In genomic region chr3:84041739-84042138, GRCm38 (mm10) we compare ENCODE assay signal across 20 mouse cellular contexts. TPM values are rescaled to one million over a fixed set of nuclear protein-coding genes. Genes with fewer than 3 reads are reported as not detected.
A peak's percentile ranks its signal among the peaks of the same experiment; 100 is the strongest.
DNase-seq lines count a peak whose midpoint lies in the region; ATAC-seq and TF ChIP-seq lines count a peak whose summit lies in the region.
"Had no signal": no experiment of that assay in that cellular context is flagged by ENCODE, and none has a peak within 500 bp of the region (broad histone marks: within the 10 kb centered on the region; RNA-seq: fewer than 3 reads in every experiment).

No protein-coding gene starts in this region.

- TF ChIP-seq EP300 in MEL (IDR thresholded peaks at IDR 0.05; ENCODE audit: low read depth in 1 of 2, low read length in 2 of 2) = peak; percentile 76 to 92; a peak in 3 of 4 replicates

- H3K4me1 ChIP-seq in MEL (ENCODE audit: control insufficient read depth in 1 of 2, insufficient read depth in 2 of 2, low read length in 2 of 2) = peaks cover 11 to 24% of the 10 kb centered on the region in 2 experiments
- peaks cover 29% of the 10 kb centered on the region for H3K4me1 ChIP-seq in liver, embryonic 11.5 days (replicated peaks; ENCODE audit: control insufficient read depth, insufficient read depth, low read length)
- peaks cover 12% of the 10 kb centered on the region for H3K4me1 ChIP-seq in thymus, adult 2 months (replicated peaks; ENCODE audit: control insufficient read depth, insufficient read depth, low read length)
- H3K4me1 ChIP-seq in hindbrain, postnatal 0 days (ENCODE audit: insufficient read depth, low read length) = peaks cover 11% of the 10 kb centered on the region

- TF ChIP-seq CTCF in MEL (IDR thresholded peaks at IDR 0.05 in 2 of 3, conservative IDR thresholded peaks at IDR 0.05 in 1 of 3; ENCODE audit: control insufficient read depth in 1 of 3, insufficient read depth in 1 of 3, low read depth in 2 of 3, low read length in 3 of 3, poor library complexity in 1 of 3, severe bottlenecking in 1 of 3) = no peak
- TF ChIP-seq CTCF in thymus, adult 2 months (IDR thresholded peaks at IDR 0.05; ENCODE audit: borderline replicate concordance, control insufficient read depth, extremely low read depth, insufficient read depth, low read length, poor library complexity) = no peak
- no peak for TF ChIP-seq CTCF in hindbrain, postnatal 0 days (IDR thresholded peaks at IDR 0.05; ENCODE audit: low read depth)

- H3K4me2 ChIP-seq in liver, embryonic 11.5 days = peak overlapping the region; percentile 22; the same call in 1 of the 2 replicates
- no peak overlapping the region for H3K4me2 ChIP-seq in hindbrain, postnatal 0 days (ENCODE audit: low read depth, low read length)
- H3K4me2 ChIP-seq: forebrain, embryonic 13.5 days; hindbrain, embryonic 13.5 days; kidney, embryonic 15.5 days; limb, embryonic 12.5 days had no signal

- peak; percentile 35 for ATAC-seq in liver, embryonic 11.5 days (replicated peaks; ENCODE audit: low FRiP score)
- ATAC-seq in megakaryocyte-erythroid progenitor cell, adult 5-6 weeks (replicated peaks; ENCODE audit: low FRiP score, low TSS enrichment, poor library complexity, severe bottlenecking) = peak; percentile 48
- no peak for ATAC-seq in hindbrain, postnatal 0 days
- ATAC-seq: activated CD4-positive, CD25-positive, alpha-beta regulatory T cell, adult 4 months; forebrain, embryonic 13.5 days; intestine, embryonic 15.5 days had no signal

- peak overlapping the region; percentile 67 for H3K27ac ChIP-seq in MEL (ENCODE audit: control insufficient read depth, low read depth, low read length)
- H3K27ac ChIP-seq in liver, embryonic 11.5 days (ENCODE audit: low read depth, low read length) = peak overlapping the region; percentile 73
- H3K27ac ChIP-seq in thymus, adult 2 months (ENCODE audit: control insufficient read depth, insufficient read depth, low read length) = no peak overlapping the region
- no peak overlapping the region for H3K27ac ChIP-seq in hindbrain, postnatal 0 days
- H3K27ac ChIP-seq: forebrain, embryonic 13.5 days; heart, embryonic 10.5 days; hindbrain, embryonic 13.5 days; intestine, embryonic 15.5 days; kidney, embryonic 15.5 days; limb, embryonic 12.5 days had no signal

- TF ChIP-seq POLR2A in MEL (IDR thresholded peaks at IDR 0.05; ENCODE audit: control insufficient read depth in 1 of 2, insufficient read depth in 1 of 2, low read depth in 1 of 2, low read length in 2 of 2, poor library complexity in 1 of 2) = peak in 1 of 2 experiments; percentile 50; a peak in 2 of 4 replicates
- TF ChIP-seq POLR2A in thymus, adult 2 months (IDR thresholded peaks at IDR 0.05; ENCODE audit: control insufficient read depth, extremely low read depth, insufficient read depth, low read length, poor library complexity) = no peak

- peaks cover 23% of the 10 kb centered on the region for H3K79me2 ChIP-seq in MEL (ENCODE audit: control insufficient read depth, insufficient read depth, low read length, poor library complexity)

- DNase-seq in A20 (ENCODE audit: low read depth, low spot score) (peak; percentile 34), MEL (ENCODE audit: low read depth, low spot score) (peak; percentile 84)
- no peak for DNase-seq in liver, embryonic 11.5 days (ENCODE audit: low spot score)
- DNase-seq in thymus, adult 2 months = no peak
- no peak for DNase-seq in hindbrain, postnatal 0 days (ENCODE audit: low spot score)
- no peak for DNase-seq in B cell, adult 2 months
- DNase-seq: adrenal gland, postnatal 25 days; cerebellum, adult 9-11 months; gastrocnemius, postnatal 36 days; heart, postnatal 10 days; right cerebral cortex, adult 18-20 months had no signal

- peaks cover 0 to 36% of the 10 kb centered on the region in 2 experiments; a peak in 2 of 4 replicates for H3K36me3 ChIP-seq in MEL (ENCODE audit: control insufficient read depth in 1 of 2, insufficient read depth in 2 of 2, low read length in 2 of 2)
- no peaks in the 10 kb centered on the region for H3K36me3 ChIP-seq in liver, embryonic 11.5 days (ENCODE audit: control insufficient read depth, insufficient read depth, low read length)
- no peaks in the 10 kb centered on the region for H3K36me3 ChIP-seq in thymus, adult 2 months (ENCODE audit: control insufficient read depth, insufficient read depth, low read length)
- no peaks in the 10 kb centered on the region for H3K36me3 ChIP-seq in hindbrain, postnatal 0 days (ENCODE audit: insufficient read depth, low read length)
- H3K36me3 ChIP-seq: hindbrain, embryonic 13.5 days; intestine, embryonic 15.5 days had no signal

- H3K4me3 ChIP-seq in MEL (ENCODE audit: control insufficient read depth in 1 of 2, insufficient read depth in 1 of 2, low read depth in 2 of 2, low read length in 2 of 2) = peak overlapping the region in 1 of 2 experiments; percentile 70; a peak in 2 of 4 replicates
- H3K4me3 ChIP-seq in liver, embryonic 11.5 days (ENCODE audit: low read depth, low read length) = no peak overlapping the region
- no peak overlapping the region for H3K4me3 ChIP-seq in thymus, adult 2 months (ENCODE audit: control insufficient read depth, insufficient read depth, low read length)
- H3K4me3 ChIP-seq in hindbrain, postnatal 0 days (ENCODE audit: low read length) = no peak overlapping the region
- H3K4me3 ChIP-seq: forebrain, embryonic 13.5 days; heart, embryonic 10.5 days; hindbrain, embryonic 13.5 days; intestine, embryonic 15.5 days; kidney, embryonic 15.5 days; limb, embryonic 12.5 days had no signal

- TF ChIP-seq RAD21 in MEL (IDR thresholded peaks at IDR 0.05; ENCODE audit: low read depth, low read length) = no peak

- no peaks in the 10 kb centered on the region for H3K27me3 ChIP-seq in MEL (ENCODE audit: control insufficient read depth in 1 of 2, insufficient read depth in 2 of 2, low read length in 2 of 2)
- no peaks in the 10 kb centered on the region for H3K27me3 ChIP-seq in liver, embryonic 11.5 days (replicated peaks; ENCODE audit: control insufficient read depth, insufficient read depth, low read length)
- no peaks in the 10 kb centered on the region for H3K27me3 ChIP-seq in thymus, adult 2 months (ENCODE audit: control insufficient read depth, insufficient read depth, low read length)
- no peaks in the 10 kb centered on the region for H3K27me3 ChIP-seq in hindbrain, postnatal 0 days (ENCODE audit: insufficient read depth, low read length)
- H3K27me3 ChIP-seq: CH12.LX; hindbrain, embryonic 13.5 days; intestine, embryonic 15.5 days; kidney, embryonic 15.5 days; limb, embryonic 12.5 days had no signal

- H3K9ac ChIP-seq in MEL (ENCODE audit: control insufficient read depth, low read depth, low read length, poor library complexity, severe bottlenecking) = peak overlapping the region; percentile 13; the same call in 1 of the 2 replicates
- no peak overlapping the region for H3K9ac ChIP-seq in liver, embryonic 11.5 days (ENCODE audit: low read depth, low read length)
- H3K9ac ChIP-seq in hindbrain, postnatal 0 days (replicated peaks; ENCODE audit: low read length) = no peak overlapping the region
- H3K9ac ChIP-seq: forebrain, embryonic 13.5 days; hindbrain, embryonic 13.5 days; intestine, embryonic 15.5 days; kidney, embryonic 15.5 days; limb, embryonic 12.5 days had no signal

- no peaks in the 10 kb centered on the region for H3K9me3 ChIP-seq in MEL (replicated peaks; ENCODE audit: insufficient read depth, low read length)
- no peaks in the 10 kb centered on the region for H3K9me3 ChIP-seq in liver, embryonic 11.5 days (ENCODE audit: control insufficient read depth, low read length)
- H3K9me3 ChIP-seq in hindbrain, postnatal 0 days (ENCODE audit: low read length) = no peaks in the 10 kb centered on the region
- H3K9me3 ChIP-seq: forebrain, embryonic 13.5 days; heart, embryonic 10.5 days; hindbrain, embryonic 13.5 days; intestine, embryonic 15.5 days; kidney, embryonic 15.5 days; limb, embryonic 12.5 days had no signal

- 52% methylated on average over 8 of the region's 8 CpGs for WGBS in liver, embryonic 11.5 days
- 70% methylated on average over 8 of the region's 8 CpGs for WGBS in thymus, adult 2 months
- 87% methylated on average over 8 of the region's 8 CpGs for WGBS in hindbrain, postnatal 0 days

TF ChIP-seq in MEL, 35 proteins besides CTCF, POLR2A, EP300 and RAD21 (continues in another document):
- TF ChIP-seq CHD2 (IDR thresholded peaks at IDR 0.05; ENCODE audit: low read length) (no peak), POLR2AphosphoS5 (IDR thresholded peaks at IDR 0.05; ENCODE audit: borderline replicate concordance, low read depth, low read length) (no peak), POLR2AphosphoS2 (IDR thresholded peaks at IDR 0.05; ENCODE audit: low read length) (no peak), SMC3 (IDR thresholded peaks at IDR 0.05; ENCODE audit: low read depth, low read length) (no peak), BHLHE40 (IDR thresholded peaks at IDR 0.05; ENCODE audit: borderline replicate concordance, low read depth, low read length) (peak; percentile 54; the same call in 1 of the 2 replicates), RCOR1 (IDR thresholded peaks at IDR 0.05; ENCODE audit: low read depth, low read length) (0 out of 2 replicates have a peak, but pooled peaks have one; percentile 5), GABPA (IDR thresholded peaks at IDR 0.05; ENCODE audit: low read depth, low read length) (no peak), UBTF (IDR thresholded peaks at IDR 0.05; ENCODE audit: borderline replicate concordance, insufficient read depth, low read depth, low read length) (no peak), CHD1 (IDR thresholded peaks at IDR 0.05; ENCODE audit: low read depth, low read length) (no peak), MXI1 (IDR thresholded peaks at IDR 0.05; ENCODE audit: low read depth, low read length) (peak; percentile 60), GATA1 (IDR thresholded peaks at IDR 0.05; ENCODE audit: low read depth, low read length) (peak; percentile 69), ETS1 (IDR thresholded peaks at IDR 0.05; ENCODE audit: low read depth, low read length) (peak; percentile 87), ZNF384 (IDR thresholded peaks at IDR 0.05; ENCODE audit: low read depth, low read length) (no peak), ZC3H11A (IDR thresholded peaks at IDR 0.05; ENCODE audit: low read depth, low read length) (no peak), ZKSCAN1 (IDR thresholded peaks at IDR 0.05; ENCODE audit: low read depth, low read length) (no peak), HCFC1 (IDR thresholded peaks at IDR 0.05; ENCODE audit: low read depth, low read length) (no peak)

RNA-seq across cellular contexts. Expression of gene Tmem131l, which starts 1.8 kb away (rescaled TPM):
- total RNA-seq in MEL (2012; rRNA removed) = 9.6 and 10.9 TPM in 2 replicates
- polyA plus RNA-seq in MEL (2012; ENCODE audit: insufficient read depth in 1 of 2, insufficient read length in 2 of 2, low read depth in 1 of 2, low replicate concordance in 2 of 2, missing spikeins in 1 of 2) = 10 to 100 TPM in 1 of 2 experiments, not detected in 1; 39.6 TPM
- polyA plus RNA-seq in liver, embryonic 11.5 days (2014; fragmentation: Nextera tagmentation; extraction: Ambion mirVana) = 35.7 and 37.9 TPM in 2 replicates
- total RNA-seq in megakaryocyte-erythroid progenitor cell, adult 5-6 weeks (2014; fragmentation: Nextera tagmentation) = 103 and 106 TPM in 2 replicates
- total RNA-seq in megakaryocyte-erythroid progenitor cell, adult 5-6 weeks (2017) = 32.7 and 42.1 TPM in 2 replicates
- polyA plus RNA-seq in thymus, adult 2 months (2012; rRNA removed) = 178 and 201 TPM in 2 replicates
- 28.4 and 33.2 TPM in 2 replicates for total RNA-seq in hindbrain, postnatal 0 days (2014; rRNA removed)
- polyA plus RNA-seq in hindbrain, postnatal 0 days (2015; fragmentation: Nextera tagmentation; extraction: Ambion mirVana) = 18.6 and 20.5 TPM in 2 replicates

Comparison
In these comparisons a context has a peak if more than half of its experiments do, and no peak if none do; other contexts are left out.
1. DNase-seq: peak in A20 (single experiment) and MEL (single experiment); none in liver, embryonic 11.5 days (single experiment), thymus, adult 2 months (single experiment), hindbrain, postnatal 0 days (single experiment) and B cell, adult 2 months (0 of 2).
2. H3K27ac ChIP-seq: peak in MEL (single experiment) and liver, embryonic 11.5 days (single experiment); none in thymus, adult 2 months (single experiment) and hindbrain, postnatal 0 days (single experiment).